Mouse (Mus musculus) hindbrain, embryonic 10.5 days (tissue): ENCODE results near the gene Pmvk. TPM values are rescaled to one million over a fixed set of nuclear protein-coding genes. Genes with fewer than 3 reads are reported as not detected.
A peak's percentile ranks its signal among the peaks of the same experiment; 100 is the strongest.

Experiments used
- DNase-seq: peaks from one replicate; pipeline ENCODE4 v3.0.0-alpha.2; 2017; ENCODE audit warnings: low spot score
- H3K27ac ChIP-seq: fragments of 300-500 bp; sonication (generic); 2 replicates; pipeline ENCODE4 v1.5.1; 2016; ENCODE audit warnings: mild to moderate bottlenecking, moderate library complexity
- H3K27me3 ChIP-seq: fragments of 300-500 bp; sonication (generic); 2 replicates; pipeline ENCODE4 v1.6.1; 2016; ENCODE audit warnings: mild to moderate bottlenecking; ENCODE audit not compliant: poor library complexity, insufficient read depth, severe bottlenecking
- H3K36me3 ChIP-seq: fragments of 300-500 bp; sonication (generic); 2 replicates; pipeline ENCODE4 v1.6.1; 2016; ENCODE audit warnings: mild to moderate bottlenecking, moderate library complexity
- H3K4me1 ChIP-seq: fragments of 300-500 bp; sonication (generic); replicated peaks from 2 replicates; pipeline ENCODE4 v1.6.1; 2016; ENCODE audit warnings: mild to moderate bottlenecking
- H3K4me3 ChIP-seq: fragments of 300-500 bp; sonication (generic); 2 replicates; pipeline ENCODE4 v1.5.1; 2016; ENCODE audit warnings: mild to moderate bottlenecking, moderate library complexity
- H3K9me3 ChIP-seq: fragments of 300-500 bp; sonication (generic); 2 replicates; pipeline ENCODE4 v1.6.1; 2016; ENCODE audit warnings: mild to moderate bottlenecking, moderate library complexity
- WGBS: fragments of 180-500 bp; shearing (Covaris S2); methylation state at CpG from one replicate; pipeline ENCODE4 v1.1.7; 2016; 5-methylcytosine and 5-hydroxymethylcytosine counted together
- polyA plus RNA-seq: library from polyadenylated mRNA; unstranded; fragments of >200 nt; fragmentation: Nextera tagmentation; extraction: Ambion mirVana; gene quantifications from 2 replicates; pipeline ENCODE4 v1.2.1, GENCODE M21; 2016

The Pmvk gene
- polyA plus RNA-seq, 1 experiment from 2014 or later = 87.8 TPM

GRCm38 (mm10) chr3:89492701-89493151 lies 38.4 kb downstream of the Pmvk start:
- Histone ChIP-seq H3K27ac (peak overlapping the region; percentile 72), H3K9me3 (no peaks in the 10 kb centered on the region)

GRCm38 (mm10) chr3:89494630-89495029 lies 40.3 kb downstream of the Pmvk start:
- Histone ChIP-seq H3K27me3 (no peaks in the 10 kb centered on the region), H3K4me3 (no peak overlapping the region), H3K36me3 (no peaks in the 10 kb centered on the region), H3K27ac (no peak overlapping the region), H3K9me3 (no peaks in the 10 kb centered on the region), H3K4me1 (peaks cover 25% of the 10 kb centered on the region)
- WGBS = 89% methylated on average over 5 of the region's 5 CpGs
- no peak for DNase-seq

More at GRCm38 (mm10) chr3:89492701-89493151, 38.4 kb downstream of the Pmvk start:
- H3K4me3 ChIP-seq = no peak overlapping the region
- DNase-seq = peak; percentile 38
- H3K4me1 ChIP-seq = peaks cover 23% of the 10 kb centered on the region
- H3K36me3 ChIP-seq = no peaks in the 10 kb centered on the region
- H3K27me3 ChIP-seq = no peaks in the 10 kb centered on the region
- 31% methylated on average over 8 of the region's 8 CpGs for WGBS

GRCm38 (mm10) chr3:89496366-89496765 lies 42.0 kb downstream of the Pmvk start:
- no peak overlapping the region for H3K4me3 ChIP-seq
- no peaks in the 10 kb centered on the region for H3K27me3 ChIP-seq
- WGBS = 73% methylated on average over 3 of the region's 3 CpGs
- no peak overlapping the region for H3K27ac ChIP-seq
- H3K4me1 ChIP-seq = peaks cover 26% of the 10 kb centered on the region
- H3K36me3 ChIP-seq = no peaks in the 10 kb centered on the region
- no peaks in the 10 kb centered on the region for H3K9me3 ChIP-seq
- no peak for DNase-seq

GRCm38 (mm10) chr3:89499696-89500095 lies 45.4 kb downstream of the Pmvk start:
- no peaks in the 10 kb centered on the region for H3K36me3 ChIP-seq
- H3K4me3 ChIP-seq = no peak overlapping the region
- no peaks in the 10 kb centered on the region for H3K27me3 ChIP-seq
- 0 out of 2 replicates have a peak, but pooled peaks cover 3% of the 10 kb centered on the region for H3K4me1 ChIP-seq
- no peaks in the 10 kb centered on the region for H3K9me3 ChIP-seq
- no peak for DNase-seq
- WGBS = 56% methylated on average over 7 of the region's 7 CpGs
- H3K27ac ChIP-seq = no peak overlapping the region

- peaks cover 1% of the 10 kb centered on the region; the same call in 1 of the 2 replicates for H3K27me3 ChIP-seq
- no peaks in the 10 kb centered on the region for H3K9me3 ChIP-seq
- H3K4me3 ChIP-seq = no peak overlapping the region
- DNase-seq = no peak
- no peaks in the 10 kb centered on the region for H3K36me3 ChIP-seq
- H3K4me1 ChIP-seq = 0 out of 2 replicates have a peak, but pooled peaks cover 3% of the 10 kb centered on the region
- H3K27ac ChIP-seq = no peak overlapping the region
Observed at GRCm38 (mm10) chr3:89501486-89501885, 47.1 kb downstream of the Pmvk start.

GRCm38 (mm10) chr3:89502551-89502950 lies 48.2 kb downstream of the Pmvk start:
- DNase-seq = no peak
- H3K4me1 ChIP-seq = peaks cover 7% of the 10 kb centered on the region; the same call in 1 of the 2 replicates
- no peaks in the 10 kb centered on the region for H3K36me3 ChIP-seq
- peaks cover 4% of the 10 kb centered on the region; the same call in 1 of the 2 replicates for H3K27me3 ChIP-seq
- WGBS = 87% methylated on average over 7 of the region's 7 CpGs
- no peaks in the 10 kb centered on the region for H3K9me3 ChIP-seq
- no peak overlapping the region for H3K4me3 ChIP-seq
- no peak overlapping the region for H3K27ac ChIP-seq

- Histone ChIP-seq H3K4me3 (no peak overlapping the region), H3K27me3 (peaks cover 40% of the 10 kb centered on the region), H3K36me3 (no peaks in the 10 kb centered on the region), H3K27ac (no peak overlapping the region), H3K4me1 (peaks cover 32% of the 10 kb centered on the region), H3K9me3 (no peaks in the 10 kb centered on the region)
- 37% methylated on average over 9 of the region's 9 CpGs for WGBS
- no peak for DNase-seq
Observed at GRCm38 (mm10) chr3:89508041-89508440, 53.7 kb downstream of the Pmvk start.

GRCm38 (mm10) chr3:89510979-89511378 lies 56.6 kb downstream of the Pmvk start:
- Histone ChIP-seq H3K27ac (peak overlapping the region; percentile 60), H3K4me3 (peak overlapping the region; percentile 37), H3K36me3 (no peaks in the 10 kb centered on the region), H3K9me3 (no peaks in the 10 kb centered on the region), H3K4me1 (peaks cover 35% of the 10 kb centered on the region), H3K27me3 (peaks cover 40% of the 10 kb centered on the region)
- peak; percentile 73 for DNase-seq
- WGBS = 18% methylated on average over 4 of the region's 4 CpGs

GRCm38 (mm10) chr3:89511400-89511799 lies 57.1 kb downstream of the Pmvk start:
- DNase-seq = peak; percentile 31
- 18% methylated on average over 15 of the region's 15 CpGs for WGBS
- Histone ChIP-seq H3K27me3 (peaks cover 40% of the 10 kb centered on the region), H3K9me3 (peaks cover 1% of the 10 kb centered on the region), H3K27ac (peak overlapping the region; percentile 60), H3K36me3 (no peaks in the 10 kb centered on the region), H3K4me1 (peaks cover 35% of the 10 kb centered on the region), H3K4me3 (peak overlapping the region; percentile 37)

GRCm38 (mm10) chr3:89512225-89512624 lies 57.9 kb downstream of the Pmvk start:
- DNase-seq = peak; percentile 16
- no peaks in the 10 kb centered on the region for H3K36me3 ChIP-seq
- peaks cover 9% of the 10 kb centered on the region for H3K9me3 ChIP-seq
- WGBS = 94% methylated on average over 2 of the region's 2 CpGs
- no peak overlapping the region for H3K4me3 ChIP-seq
- peaks cover 36% of the 10 kb centered on the region for H3K27me3 ChIP-seq
- no peak overlapping the region for H3K27ac ChIP-seq
- peaks cover 30% of the 10 kb centered on the region for H3K4me1 ChIP-seq

GRCm38 (mm10) chr3:89515444-89515843 lies 61.1 kb downstream of the Pmvk start:
- WGBS = 76% methylated on average over 11 of the region's 11 CpGs
- H3K9me3 ChIP-seq = peaks cover 9% of the 10 kb centered on the region
- H3K36me3 ChIP-seq = no peaks in the 10 kb centered on the region
- H3K27me3 ChIP-seq = peaks cover 26% of the 10 kb centered on the region
- no peak overlapping the region for H3K27ac ChIP-seq
- H3K4me1 ChIP-seq = peaks cover 25% of the 10 kb centered on the region
- H3K4me3 ChIP-seq = no peak overlapping the region
- DNase-seq = no peak

- H3K27me3 ChIP-seq = peaks cover 26% of the 10 kb centered on the region
- peaks cover 29% of the 10 kb centered on the region for H3K4me1 ChIP-seq
- no peak overlapping the region for H3K27ac ChIP-seq
- no peaks in the 10 kb centered on the region for H3K36me3 ChIP-seq
- H3K4me3 ChIP-seq = no peak overlapping the region
- H3K9me3 ChIP-seq = peaks cover 9% of the 10 kb centered on the region
- no peak for DNase-seq
- WGBS = 87% methylated on average over 5 of the region's 5 CpGs
Observed at GRCm38 (mm10) chr3:89516321-89516720, 62.0 kb downstream of the Pmvk start.
